Mouse (Mus musculus): ENCODE measurements around the gene Tmem51. TPM values are rescaled to one million over a fixed set of nuclear protein-coding genes. Genes with fewer than 3 reads are reported as not detected.

Gene Tmem51
- total and polyA plus RNA-seq, 2 experiments = 4.1 to 13.3 TPM

GRCm38 (mm10) chr4:142017686-142018085 lies 66.4 kb downstream of the Tmem51 start:
- Histone ChIP-seq H3K4me1 (ENCODE audit: control insufficient read depth, insufficient read depth, low read length) (no peaks in the 10 kb centered on the region), H3K4me3 (ENCODE audit: insufficient read depth, low read depth, low read length) (no peak overlapping the region), H3K36me3 (ENCODE audit: control insufficient read depth, insufficient read depth, low read length) (no peaks in the 10 kb centered on the region), H3K79me2 (ENCODE audit: control insufficient read depth, insufficient read depth, low read length) (no peaks in the 10 kb centered on the region), H3K27me3 (ENCODE audit: control insufficient read depth, insufficient read depth, low read length) (no peaks in the 10 kb centered on the region), H3K9ac (ENCODE audit: low read depth, low read length) (no peak overlapping the region), H3K27ac (replicated peaks; ENCODE audit: insufficient read depth, low read depth, low read length) (no peak overlapping the region)
- no peak for TF ChIP-seq CTCF (IDR thresholded peaks at IDR 0.05; ENCODE audit: low read depth, low read length)
- TF ChIP-seq POLR2A (IDR thresholded peaks at IDR 0.05; ENCODE audit: extremely low read depth, insufficient read depth, low read length) = no peak
- 50% methylated on average over 15 of the region's 15 CpGs for WGBS
- no peak for DNase-seq (ENCODE audit: extremely low read depth, low read depth, low spot score)

- TF ChIP-seq POLR2A (IDR thresholded peaks at IDR 0.05; ENCODE audit: extremely low read depth, insufficient read depth, low read length) (no peak), CTCF (IDR thresholded peaks at IDR 0.05; ENCODE audit: low read depth, low read length) (no peak)
- Histone ChIP-seq H3K27me3 (ENCODE audit: control insufficient read depth, insufficient read depth, low read length) (no peaks in the 10 kb centered on the region), H3K9ac (ENCODE audit: low read depth, low read length) (peak within 1 kb of the TSS; percentile 9; the same call in 1 of the 2 replicates), H3K36me3 (ENCODE audit: control insufficient read depth, insufficient read depth, low read length) (no peaks in the 10 kb centered on the region), H3K27ac (replicated peaks; ENCODE audit: insufficient read depth, low read depth, low read length) (no peak within 1 kb of the TSS), H3K4me3 (ENCODE audit: insufficient read depth, low read depth, low read length) (peak within 1 kb of the TSS; percentile 32; the same call in 1 of the 2 replicates), H3K79me2 (ENCODE audit: control insufficient read depth, insufficient read depth, low read length) (no peaks in the 10 kb centered on the region), H3K4me1 (ENCODE audit: control insufficient read depth, insufficient read depth, low read length) (no peaks in the 10 kb centered on the region)
- peak; percentile 67 for DNase-seq (ENCODE audit: extremely low read depth, low read depth, low spot score)
- WGBS = 5% methylated on average over 46 of the region's 46 CpGs
These were observed 69.2 kb downstream of the Tmem51 start, which contains the start of gene Fhad1 for GRCm38 (mm10) chr4:142014659-142015608. Gene Fhad1, minus strand, starts transcription at chr4:142015082.

DNA sequence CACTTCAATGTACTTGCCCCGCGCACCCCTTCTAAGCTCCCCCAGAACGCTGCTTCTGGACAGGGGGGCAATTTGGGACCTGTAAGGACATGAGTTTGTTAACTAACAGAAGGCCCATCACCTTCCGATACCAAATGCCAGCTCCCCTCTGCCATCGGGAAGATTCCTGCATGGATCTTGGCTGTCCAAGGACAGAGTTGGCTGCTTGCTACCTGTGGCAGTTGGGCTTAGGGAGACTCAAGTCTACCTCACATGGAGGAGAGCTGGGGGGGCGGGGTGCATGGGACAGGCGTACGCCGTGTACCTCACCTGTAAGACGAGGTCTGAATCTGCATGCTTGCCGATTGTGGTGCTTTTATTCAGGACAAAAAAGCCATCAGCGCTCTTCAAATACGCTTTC lies 72.9 kb downstream of the Tmem51 start:
- Histone ChIP-seq H3K9ac (ENCODE audit: low read depth, low read length) (no peak overlapping the region), H3K4me1 (ENCODE audit: control insufficient read depth, insufficient read depth, low read length) (no peaks in the 10 kb centered on the region), H3K36me3 (ENCODE audit: control insufficient read depth, insufficient read depth, low read length) (no peaks in the 10 kb centered on the region), H3K4me3 (ENCODE audit: insufficient read depth, low read depth, low read length) (no peak overlapping the region), H3K27me3 (ENCODE audit: control insufficient read depth, insufficient read depth, low read length) (no peaks in the 10 kb centered on the region), H3K79me2 (ENCODE audit: control insufficient read depth, insufficient read depth, low read length) (no peaks in the 10 kb centered on the region), H3K27ac (replicated peaks; ENCODE audit: insufficient read depth, low read depth, low read length) (no peak overlapping the region)
- no peak for TF ChIP-seq CTCF (IDR thresholded peaks at IDR 0.05; ENCODE audit: low read depth, low read length)
- no peak for TF ChIP-seq POLR2A (IDR thresholded peaks at IDR 0.05; ENCODE audit: extremely low read depth, insufficient read depth, low read length)
- no peak for DNase-seq (ENCODE audit: extremely low read depth, low read depth, low spot score)
- 91% methylated on average over 13 of the region's 13 CpGs for WGBS

DNA sequence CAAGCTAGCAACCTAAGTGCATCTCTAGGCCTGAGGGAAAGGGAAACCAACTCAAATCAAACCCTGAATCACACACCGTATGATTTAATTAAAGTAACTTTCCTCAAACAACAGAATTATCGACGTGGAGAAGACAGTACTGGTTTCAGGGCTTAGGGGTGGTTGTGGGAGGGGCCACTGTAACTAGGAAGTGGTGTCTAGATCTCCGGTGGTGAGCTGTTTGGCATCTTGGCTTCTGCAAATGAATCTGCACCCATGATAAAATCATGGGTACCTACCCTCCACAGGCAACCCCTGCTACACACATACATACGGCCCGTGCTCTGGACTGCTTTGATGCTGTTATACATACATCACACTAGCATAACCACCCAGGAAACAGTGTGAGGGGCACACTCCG lies 73.7 kb downstream of the Tmem51 start:
- 79% methylated on average over 7 of the region's 7 CpGs for WGBS
- H3K27me3 ChIP-seq (ENCODE audit: control insufficient read depth, insufficient read depth, low read length) = no peaks in the 10 kb centered on the region
- H3K9ac ChIP-seq (ENCODE audit: low read depth, low read length) = no peak overlapping the region
- H3K36me3 ChIP-seq (ENCODE audit: control insufficient read depth, insufficient read depth, low read length) = no peaks in the 10 kb centered on the region
- TF ChIP-seq CTCF (IDR thresholded peaks at IDR 0.05; ENCODE audit: low read depth, low read length) = no peak
- no peak for TF ChIP-seq POLR2A (IDR thresholded peaks at IDR 0.05; ENCODE audit: extremely low read depth, insufficient read depth, low read length)
- H3K4me3 ChIP-seq (ENCODE audit: insufficient read depth, low read depth, low read length) = no peak overlapping the region
- DNase-seq (ENCODE audit: extremely low read depth, low read depth, low spot score) = no peak
- H3K4me1 ChIP-seq (ENCODE audit: control insufficient read depth, insufficient read depth, low read length) = no peaks in the 10 kb centered on the region
- no peaks in the 10 kb centered on the region for H3K79me2 ChIP-seq (ENCODE audit: control insufficient read depth, insufficient read depth, low read length)
- no peak overlapping the region for H3K27ac ChIP-seq (replicated peaks; ENCODE audit: insufficient read depth, low read depth, low read length)

DNA sequence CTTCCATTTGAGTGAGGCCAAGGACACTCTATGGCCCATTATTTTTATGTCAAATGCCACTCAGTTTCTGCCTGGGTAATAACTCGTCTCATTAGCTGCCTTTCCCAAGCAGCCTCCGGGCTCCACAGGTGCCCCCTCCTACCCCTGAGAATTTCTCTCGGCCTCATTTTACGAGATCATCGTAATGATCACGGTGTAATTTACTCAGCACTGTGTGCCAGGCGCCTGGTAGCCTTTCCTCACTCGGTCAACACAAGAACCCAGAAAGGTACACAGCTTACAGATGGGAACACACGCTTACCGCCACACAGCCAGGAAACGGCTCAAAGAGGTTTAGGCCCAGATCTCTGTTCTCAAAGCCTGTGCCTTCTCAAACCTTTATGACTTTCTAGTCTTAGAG lies 75.9 kb downstream of the Tmem51 start:
- Histone ChIP-seq H3K36me3 (ENCODE audit: control insufficient read depth, insufficient read depth, low read length) (no peaks in the 10 kb centered on the region), H3K27ac (replicated peaks; ENCODE audit: insufficient read depth, low read depth, low read length) (no peak overlapping the region), H3K4me3 (ENCODE audit: insufficient read depth, low read depth, low read length) (no peak overlapping the region), H3K4me1 (ENCODE audit: control insufficient read depth, insufficient read depth, low read length) (no peaks in the 10 kb centered on the region), H3K9ac (ENCODE audit: low read depth, low read length) (no peak overlapping the region), H3K79me2 (ENCODE audit: control insufficient read depth, insufficient read depth, low read length) (no peaks in the 10 kb centered on the region), H3K27me3 (ENCODE audit: control insufficient read depth, insufficient read depth, low read length) (no peaks in the 10 kb centered on the region)
- TF ChIP-seq POLR2A (IDR thresholded peaks at IDR 0.05; ENCODE audit: extremely low read depth, insufficient read depth, low read length) (no peak), CTCF (IDR thresholded peaks at IDR 0.05; ENCODE audit: low read depth, low read length) (no peak)
- WGBS = 74% methylated on average over 11 of the region's 11 CpGs
- DNase-seq (ENCODE audit: extremely low read depth, low read depth, low spot score) = no peak

GRCm38 (mm10) chr4:142000581-142000980 lies 83.5 kb downstream of the Tmem51 start:
- DNase-seq (ENCODE audit: extremely low read depth, low read depth, low spot score) = no peak
- no peak overlapping the region for H3K9ac ChIP-seq (ENCODE audit: low read depth, low read length)
- H3K4me3 ChIP-seq (ENCODE audit: insufficient read depth, low read depth, low read length) = no peak overlapping the region
- H3K36me3 ChIP-seq (ENCODE audit: control insufficient read depth, insufficient read depth, low read length) = no peaks in the 10 kb centered on the region
- no peak overlapping the region for H3K27ac ChIP-seq (replicated peaks; ENCODE audit: insufficient read depth, low read depth, low read length)
- no peaks in the 10 kb centered on the region for H3K27me3 ChIP-seq (ENCODE audit: control insufficient read depth, insufficient read depth, low read length)
- H3K79me2 ChIP-seq (ENCODE audit: control insufficient read depth, insufficient read depth, low read length) = no peaks in the 10 kb centered on the region
- TF ChIP-seq CTCF (IDR thresholded peaks at IDR 0.05; ENCODE audit: low read depth, low read length) = no peak
- no peak for TF ChIP-seq POLR2A (IDR thresholded peaks at IDR 0.05; ENCODE audit: extremely low read depth, insufficient read depth, low read length)
- H3K4me1 ChIP-seq (ENCODE audit: control insufficient read depth, insufficient read depth, low read length) = peaks cover 2% of the 10 kb centered on the region; the same call in 1 of the 2 replicates
- WGBS = 50% methylated on average over 9 of the region's 9 CpGs
